Mouse (Mus musculus) ES-E14 (cell line): ENCODE results near the gene Uvrag. TPM values are rescaled to one million over a fixed set of nuclear protein-coding genes. Genes with fewer than 3 reads are reported as not detected.

Experiments
- DNase-seq: peaks from one replicate; pipeline ENCODE4 v3.0.0-alpha.2; 2013; ENCODE audit warnings: low read depth, low spot score
- H3K27ac ChIP-seq: 2 replicates; pipeline ENCODE4 v1.5.1; 2012; ENCODE audit warnings: low read depth, mild to moderate bottlenecking, low read length, moderate library complexity, mixed read lengths; ENCODE audit not compliant: poor library complexity, insufficient read depth, severe bottlenecking
- H3K36me3 ChIP-seq: 2 replicates; pipeline ENCODE4 v1.6.1; 2012; ENCODE audit warnings: mild to moderate bottlenecking, low read length, moderate library complexity, mixed read lengths; ENCODE audit not compliant: control insufficient read depth, poor library complexity, insufficient read depth, severe bottlenecking
- H3K4me1 ChIP-seq, 2 experiments: fragments of 150-350 bp in 1 of 2; sonication (generic) in 1 of 2; 2 replicates each; pipeline ENCODE4 v1.6.1; 2012; ENCODE audit warnings: low read length in 2 of 2, mild to moderate bottlenecking in 1 of 2, mixed read lengths in 1 of 2; ENCODE audit not compliant: control insufficient read depth in 2 of 2, insufficient read depth in 2 of 2, poor library complexity in 1 of 2
- H3K4me3 ChIP-seq, 2 experiments: fragments of 150-350 bp in 1 of 2; sonication (generic) in 1 of 2; 2 replicates each; pipeline ENCODE4 v1.5.1; 2012; ENCODE audit warnings: low read length in 2 of 2, low read depth in 1 of 2, mild to moderate bottlenecking in 1 of 2, mixed read lengths in 1 of 2; ENCODE audit not compliant: insufficient read depth in 1 of 2, poor library complexity in 1 of 2, severe bottlenecking in 1 of 2
- H3K9ac ChIP-seq: 2 replicates; pipeline ENCODE4 v1.6.1; 2012; ENCODE audit warnings: low read depth, mild to moderate bottlenecking, low read length, mixed read lengths; ENCODE audit not compliant: poor library complexity, insufficient read depth, severe bottlenecking
- H3K9me3 ChIP-seq: fragments of 150-350 bp; sonication (generic); 2 replicates; pipeline ENCODE4 v1.6.1; 2012; ENCODE audit warnings: low read depth, mild to moderate bottlenecking, low read length; ENCODE audit not compliant: control insufficient read depth, insufficient read depth
- CHD2 ChIP-seq: IDR thresholded peaks from 2 replicates; pipeline ENCODE4 v1.6.1; 2014; ENCODE audit warnings: mild to moderate bottlenecking, low read depth, low read length, inconsistent platforms
- HCFC1 ChIP-seq: IDR thresholded peaks from 2 replicates; pipeline ENCODE4 v1.6.1; 2012; ENCODE audit warnings: low read length, inconsistent platforms, borderline replicate concordance; ENCODE audit not compliant: insufficient read depth
- MAFK ChIP-seq: IDR thresholded peaks from 2 replicates; pipeline ENCODE4 v1.6.1; 2014; ENCODE audit warnings: mild to moderate bottlenecking, low read depth, low read length, inconsistent platforms; ENCODE audit not compliant: insufficient read depth
- ZC3H11A ChIP-seq: IDR thresholded peaks from 2 replicates; pipeline ENCODE4 v1.6.1; 2012; ENCODE audit warnings: low read depth, mild to moderate bottlenecking, inconsistent platforms, low read length, borderline replicate concordance
- ZNF384 ChIP-seq: IDR thresholded peaks from 2 replicates; pipeline ENCODE4 v1.6.1; 2012; ENCODE audit warnings: low read depth, low read length, inconsistent platforms
- in situ Hi-C, 2 experiments: fragments of 600-800 bp; cut with MboI; formaldehyde crosslinking; loops; one replicate each; pipeline ENCODE4 v1.15.1; 2025; ENCODE audit warnings: low sequenced_read_pairs in 2 of 2, inconsistent platforms in 1 of 2; ENCODE audit not compliant: unreplicated experiment in 2 of 2
- total RNA-seq: library from RNA; depleted of rRNA; stranded (reverse); fragments of 300-350 nt; gene quantifications from 2 replicates; pipeline ENCODE4 v1.2.3, GENCODE M21; 2012

Gene Uvrag
- total RNA-seq, 1 experiment, result 14.6 TPM

DNA sequence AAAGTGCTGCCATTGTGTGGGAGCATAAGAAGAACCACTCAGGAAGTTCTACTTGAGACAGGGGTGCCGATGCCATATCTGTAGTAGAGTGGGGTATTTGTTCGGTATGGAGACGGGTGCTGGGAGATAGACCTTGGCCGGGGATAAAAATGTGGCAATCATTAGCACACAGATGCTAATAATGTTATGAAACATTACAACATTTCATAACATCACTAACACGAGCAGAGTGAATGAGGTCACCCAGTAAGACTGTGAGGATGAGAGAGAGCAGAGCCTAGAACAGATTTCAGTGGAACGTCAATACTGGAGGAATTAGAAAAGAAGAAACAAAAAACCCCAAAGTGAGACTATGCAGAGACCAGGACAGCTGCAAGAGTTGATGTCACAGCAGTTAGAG is 116.2 kb downstream of the Uvrag start:
- Histone ChIP-seq H3K36me3 (no peaks in the 10 kb centered on the region), H3K4me3 (no peak overlapping the region), H3K4me1 (no peaks in the 10 kb centered on the region), H3K27ac (no peak overlapping the region), H3K9me3 (no peaks in the 10 kb centered on the region), H3K9ac (no peak overlapping the region)
- TF ChIP-seq MAFK (no peak), CHD2 (no peak), ZC3H11A (no peak), HCFC1 (no peak), ZNF384 (no peak)
- DNase-seq, result no peak
- in situ Hi-C loops, result no loop called here

DNA sequence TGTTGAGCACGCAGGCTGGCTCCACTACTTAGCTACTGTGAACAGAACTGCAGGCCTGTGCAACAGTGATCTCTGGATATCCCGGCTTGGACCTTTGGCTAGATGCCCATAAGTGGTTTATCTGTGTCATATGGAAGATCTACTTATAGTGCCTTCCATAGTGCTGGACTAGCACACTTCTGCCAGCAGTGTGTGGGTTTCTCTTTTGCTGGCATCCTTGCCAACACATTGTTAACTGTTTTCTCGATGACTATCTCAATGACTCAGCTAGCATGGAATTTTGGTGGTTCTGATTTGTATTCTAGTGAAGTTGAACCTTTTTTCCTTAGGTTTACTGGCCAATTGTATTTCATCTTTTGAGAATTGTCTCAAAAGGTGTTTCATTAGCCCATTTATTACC is 117.0 kb downstream of the Uvrag start:
- Histone ChIP-seq H3K4me3 (no peak overlapping the region), H3K9me3 (no peaks in the 10 kb centered on the region), H3K9ac (no peak overlapping the region), H3K36me3 (no peaks in the 10 kb centered on the region), H3K4me1 (no peaks in the 10 kb centered on the region), H3K27ac (no peak overlapping the region)
- DNase-seq, result no peak
- in situ Hi-C loops, result no loop called here
- TF ChIP-seq CHD2 (no peak), HCFC1 (no peak), ZNF384 (no peak), ZC3H11A (no peak), MAFK (no peak)

DNA sequence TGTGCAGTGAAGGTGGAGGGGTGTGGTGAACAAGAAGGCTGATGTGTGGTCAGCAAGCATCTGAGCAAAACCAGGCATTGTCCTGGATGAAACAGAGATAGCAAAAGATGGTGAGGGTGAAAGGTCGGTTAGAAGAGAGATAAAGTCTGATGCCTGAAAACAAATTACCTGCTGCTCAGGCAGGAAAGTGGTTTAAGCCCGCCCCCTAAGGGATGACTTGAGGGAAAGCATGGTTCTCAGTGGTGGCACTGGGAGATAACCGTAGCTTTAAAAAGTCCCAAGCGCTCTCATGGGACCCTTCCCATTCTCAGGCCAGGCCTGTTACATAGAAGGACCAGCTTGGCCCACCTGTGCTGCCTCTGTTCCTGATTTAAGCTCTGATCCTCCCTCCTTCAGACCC is 119.7 kb downstream of the Uvrag start:
- no peaks in the 10 kb centered on the region for H3K36me3 ChIP-seq
- in situ Hi-C loops, result no loop called here
- H3K9me3 ChIP-seq, result no peaks in the 10 kb centered on the region
- no peak for TF ChIP-seq CHD2
- TF ChIP-seq ZC3H11A, result no peak
- no peak for TF ChIP-seq ZNF384
- no peak for TF ChIP-seq HCFC1
- TF ChIP-seq MAFK, result no peak
- no peaks in the 10 kb centered on the region for H3K4me1 ChIP-seq
- H3K9ac ChIP-seq, result no peak overlapping the region
- H3K4me3 ChIP-seq, result no peak overlapping the region
- no peak for DNase-seq
- H3K27ac ChIP-seq, result no peak overlapping the region

DNA sequence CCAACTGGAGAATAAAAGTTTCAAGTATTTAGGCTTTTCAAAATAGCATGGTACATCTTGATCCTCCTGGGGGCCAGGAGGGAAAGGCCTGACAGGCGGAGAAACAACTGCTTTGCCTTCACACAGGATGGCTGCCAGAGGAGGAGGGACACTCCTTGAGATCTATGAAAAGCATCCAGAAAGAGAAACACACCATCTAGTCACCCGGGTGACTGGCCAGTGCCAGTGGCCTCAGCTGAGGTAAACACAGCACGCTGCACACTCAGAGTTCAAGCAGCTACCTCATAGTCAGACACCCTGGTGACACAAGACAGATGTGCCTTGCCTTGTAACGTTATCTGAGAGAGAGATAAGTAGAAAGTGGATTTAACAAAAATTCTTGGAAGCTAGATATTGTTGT is 120.6 kb downstream of the Uvrag start:
- Histone ChIP-seq H3K27ac (no peak overlapping the region), H3K36me3 (no peaks in the 10 kb centered on the region), H3K9ac (no peak overlapping the region), H3K4me1 (peaks cover 0 to 1% of the 10 kb centered on the region in 2 experiments; a peak in 1 of 4 replicates), H3K4me3 (no peak overlapping the region), H3K9me3 (no peaks in the 10 kb centered on the region)
- TF ChIP-seq CHD2, result no peak
- no peak for TF ChIP-seq HCFC1
- TF ChIP-seq MAFK, result no peak
- TF ChIP-seq ZC3H11A, result no peak
- TF ChIP-seq ZNF384, result no peak
- no peak for DNase-seq
- in situ Hi-C loops, result no loop called here

DNA sequence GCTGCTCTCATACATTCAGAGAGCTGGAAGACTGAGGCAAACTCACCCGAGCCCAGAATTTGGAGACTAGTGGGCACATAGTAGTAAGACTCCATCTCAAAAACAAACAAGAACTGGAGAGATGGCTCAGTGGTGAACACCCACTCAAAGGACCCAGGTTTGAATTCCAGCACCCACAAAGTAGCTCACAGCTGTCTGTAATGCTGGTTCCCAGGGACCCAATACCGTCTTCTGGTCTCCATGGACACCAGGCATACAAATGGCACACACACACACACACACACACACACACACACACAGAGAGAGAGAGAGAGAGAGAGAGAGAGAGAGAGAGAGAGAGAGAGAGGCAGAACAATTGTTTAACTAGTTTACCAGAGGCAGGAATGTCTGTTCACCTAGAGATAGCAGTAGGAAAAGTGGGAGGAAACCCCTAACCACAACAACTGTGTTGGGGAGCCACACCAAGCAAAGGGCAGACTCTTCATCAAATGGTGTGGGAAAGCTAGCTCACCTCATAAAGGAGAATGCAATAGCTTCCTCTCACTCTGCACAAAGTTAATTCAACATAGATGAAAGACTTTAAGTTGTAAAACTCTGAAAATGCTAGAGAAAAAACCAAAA is 123.6 kb downstream of the Uvrag start:
- no peak for TF ChIP-seq MAFK
- no peak for TF ChIP-seq HCFC1
- no peak for TF ChIP-seq CHD2
- no peak for TF ChIP-seq ZC3H11A
- no peak for TF ChIP-seq ZNF384
- no peak overlapping the region for H3K4me3 ChIP-seq
- no peak for DNase-seq
- no peaks in the 10 kb centered on the region for H3K9me3 ChIP-seq
- no peaks in the 10 kb centered on the region for H3K36me3 ChIP-seq
- peaks cover 0 to 1% of the 10 kb centered on the region in 2 experiments; a peak in 2 of 4 replicates for H3K4me1 ChIP-seq
- in situ Hi-C loops, result no loop called here
- no peak overlapping the region for H3K27ac ChIP-seq
- H3K9ac ChIP-seq, result no peak overlapping the region
